Mouse (Mus musculus) lung, postnatal 0 days (tissue): ENCODE data around the gene Rhd. TPM values are rescaled to one million over a fixed set of nuclear protein-coding genes. Genes with fewer than 3 reads are reported as not detected.
"Not testable (repeated sequence)": the region's sequence is repeated elsewhere in the genome, so short reads cannot be mapped to it uniquely, and the experiment has no call there.

Experiments
- ATAC-seq: fragments of 200-750 bp; cut with Nextera tagmentation; 2 replicates; pipeline ENCODE4 v1.8.0; 2017; ENCODE audit warnings: moderate library complexity
- DNase-seq: peaks from one replicate; pipeline ENCODE4 v3.0.0-alpha.2; 2016; ENCODE audit warnings: low spot score
- H3K27ac ChIP-seq: fragments of 300-500 bp; sonication (generic); 2 replicates; pipeline ENCODE4 v1.5.1; 2014; ENCODE audit warnings: antibody characterized with exemption, mild to moderate bottlenecking, low read length, mixed read lengths
- H3K27me3 ChIP-seq: fragments of 300-500 bp; sonication (generic); replicated peaks from 2 replicates; pipeline ENCODE4 v1.6.1; 2014; ENCODE audit warnings: low read length, mixed read lengths; ENCODE audit not compliant: insufficient read depth
- H3K36me3 ChIP-seq: fragments of 300-500 bp; sonication (generic); 2 replicates; pipeline ENCODE4 v1.6.1; 2014; ENCODE audit warnings: low read length, mixed read lengths; ENCODE audit not compliant: insufficient read depth
- H3K4me1 ChIP-seq: fragments of 300-500 bp; sonication (generic); 2 replicates; pipeline ENCODE4 v1.6.1; 2014; ENCODE audit warnings: antibody characterized with exemption, low read depth, low read length, mixed read lengths; ENCODE audit not compliant: insufficient read depth
- H3K4me2 ChIP-seq: fragments of 300-500 bp; sonication (generic); replicated peaks from 2 replicates; pipeline ENCODE4 v1.6.1; 2014; ENCODE audit warnings: low read depth, mild to moderate bottlenecking, low read length, moderate library complexity, mixed read lengths
- H3K4me3 ChIP-seq: fragments of 300-500 bp; sonication (generic); 2 replicates; pipeline ENCODE4 v1.5.1; 2014; ENCODE audit warnings: low read depth, low read length
- H3K9ac ChIP-seq: fragments of 300-500 bp; sonication (generic); replicated peaks from 2 replicates; pipeline ENCODE4 v1.6.1; 2014; ENCODE audit warnings: low read depth, mild to moderate bottlenecking
- H3K9me3 ChIP-seq: fragments of 300-500 bp; sonication (generic); 2 replicates; pipeline ENCODE4 v1.6.1; 2016; ENCODE audit warnings: low read length, mixed read lengths
- CTCF ChIP-seq: IDR thresholded peaks from 2 replicates; pipeline ENCODE4 v1.5.1; 2016; ENCODE audit warnings: antibody characterized with exemption, mild to moderate bottlenecking
- EP300 ChIP-seq: IDR thresholded peaks from 2 replicates; pipeline ENCODE4 v1.6.1; 2016; ENCODE audit warnings: antibody characterized with exemption, mild to moderate bottlenecking, control low read depth
- WGBS: fragments of 180-500 bp; shearing (Covaris S2); extraction: QIAGEN DNeasy Blood & Tissue Kit; methylation state at CpG from one replicate; pipeline ENCODE4 v1.1.7; 2014; 5-methylcytosine and 5-hydroxymethylcytosine counted together
- polyA plus RNA-seq: library from polyadenylated mRNA; unstranded; fragments of >200 nt; fragmentation: Nextera tagmentation; extraction: Ambion mirVana; gene quantifications from 2 replicates; pipeline ENCODE4 v1.2.1, GENCODE M21; 2015

Rhd gene
- polyA plus RNA-seq, 1 experiment from 2014 or later = 2.8 TPM

DNA sequence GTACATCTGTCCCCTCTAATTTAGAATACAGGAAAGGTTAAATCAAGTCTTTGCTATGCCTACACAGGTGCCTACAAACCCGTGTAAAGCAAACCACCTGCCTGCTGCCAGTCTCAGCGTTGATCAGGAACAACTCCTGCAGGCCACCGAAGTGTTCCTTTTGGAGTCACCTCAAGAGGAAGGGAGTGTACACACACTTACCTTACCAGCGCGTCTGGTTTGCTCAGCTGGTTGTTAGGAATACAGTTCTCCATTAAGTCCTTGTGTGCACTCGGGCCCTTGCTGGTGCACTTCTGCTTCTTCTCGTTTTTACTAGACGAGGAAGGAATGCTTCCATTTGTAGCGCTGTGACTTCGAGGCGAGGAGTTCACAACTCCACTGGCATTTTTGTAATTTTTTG lies 36.5 kb upstream of the Rhd start:
- no peak for TF ChIP-seq CTCF
- no peak; the same call in 1 of the 2 replicates for TF ChIP-seq EP300
- H3K4me1 ChIP-seq = no peaks in the 10 kb centered on the region
- H3K4me3 ChIP-seq = no peak overlapping the region
- no peak overlapping the region for H3K9ac ChIP-seq
- H3K9me3 ChIP-seq = no peaks in the 10 kb centered on the region
- DNase-seq = peak; percentile 81
- H3K27me3 ChIP-seq = no peaks in the 10 kb centered on the region
- no peak overlapping the region for H3K4me2 ChIP-seq
- H3K36me3 ChIP-seq = peaks cover 7% of the 10 kb centered on the region; the same call in 1 of the 2 replicates
- 59% methylated on average over 11 of the region's 11 CpGs for WGBS
- peak; percentile 94 for ATAC-seq
- H3K27ac ChIP-seq = no peak overlapping the region

DNA sequence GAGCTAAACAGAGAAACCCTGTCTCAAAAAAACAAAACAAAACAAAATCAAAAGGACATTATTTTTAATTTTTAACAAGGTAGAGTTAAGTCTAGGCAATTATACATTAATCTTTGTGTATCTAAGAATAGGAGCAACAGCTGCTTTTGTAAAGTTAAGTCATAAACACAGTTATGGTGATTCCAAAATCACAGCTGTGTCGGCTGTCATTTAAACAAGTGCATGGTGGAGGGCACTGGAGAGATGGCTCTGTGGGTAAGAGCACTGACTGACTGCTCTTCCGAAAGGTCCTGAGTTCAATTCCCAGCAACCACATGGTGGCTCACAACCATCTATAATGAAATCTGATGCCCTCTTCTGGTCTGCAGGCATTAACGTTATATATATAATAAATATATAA lies 32.4 kb upstream of the Rhd start:
- H3K4me2 ChIP-seq = no peak overlapping the region
- no peak for TF ChIP-seq EP300
- no peak for TF ChIP-seq CTCF
- H3K4me3 ChIP-seq = no peak overlapping the region
- H3K9ac ChIP-seq = no peak overlapping the region
- DNase-seq = no peak
- no peaks in the 10 kb centered on the region for H3K9me3 ChIP-seq
- H3K27me3 ChIP-seq = no peaks in the 10 kb centered on the region
- H3K36me3 ChIP-seq = peaks cover 7% of the 10 kb centered on the region; the same call in 1 of the 2 replicates
- no peak for ATAC-seq
- 88% methylated on average over 3 of the region's 3 CpGs for WGBS
- H3K4me1 ChIP-seq = no peaks in the 10 kb centered on the region
- H3K27ac ChIP-seq = no peak overlapping the region

DNA sequence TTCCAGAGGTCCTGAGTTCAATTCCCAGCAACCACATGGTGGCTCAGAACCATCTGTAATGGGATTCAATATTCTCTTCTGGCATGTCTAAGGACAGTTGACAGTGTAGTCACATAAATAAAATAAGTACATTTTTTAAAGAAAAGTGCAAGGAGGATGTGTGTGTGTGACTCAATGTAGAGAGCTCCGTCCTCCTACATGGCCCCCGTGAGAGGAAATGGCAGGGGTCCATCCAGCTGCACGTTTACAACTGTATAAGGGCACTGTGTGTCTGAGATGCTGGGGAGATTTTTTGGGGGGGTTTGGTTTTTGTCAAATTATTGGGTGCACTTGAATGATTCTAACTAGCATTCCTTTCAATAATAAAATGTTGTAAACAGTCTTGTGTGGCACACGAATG lies 28.9 kb upstream of the Rhd start:
- no peak overlapping the region for H3K4me2 ChIP-seq
- H3K36me3 ChIP-seq = peaks cover 4% of the 10 kb centered on the region; the same call in 1 of the 2 replicates
- H3K27ac ChIP-seq = no peak overlapping the region
- ATAC-seq (no peak), DNase-seq (no peak)
- 86% methylated on average over 4 of the region's 4 CpGs for WGBS
- no peaks in the 10 kb centered on the region for H3K27me3 ChIP-seq
- H3K9me3 ChIP-seq = no peaks in the 10 kb centered on the region
- no peaks in the 10 kb centered on the region for H3K4me1 ChIP-seq
- TF ChIP-seq CTCF (no peak), EP300 (no peak)
- H3K4me3 ChIP-seq = no peak overlapping the region
- no peak overlapping the region for H3K9ac ChIP-seq

DNA sequence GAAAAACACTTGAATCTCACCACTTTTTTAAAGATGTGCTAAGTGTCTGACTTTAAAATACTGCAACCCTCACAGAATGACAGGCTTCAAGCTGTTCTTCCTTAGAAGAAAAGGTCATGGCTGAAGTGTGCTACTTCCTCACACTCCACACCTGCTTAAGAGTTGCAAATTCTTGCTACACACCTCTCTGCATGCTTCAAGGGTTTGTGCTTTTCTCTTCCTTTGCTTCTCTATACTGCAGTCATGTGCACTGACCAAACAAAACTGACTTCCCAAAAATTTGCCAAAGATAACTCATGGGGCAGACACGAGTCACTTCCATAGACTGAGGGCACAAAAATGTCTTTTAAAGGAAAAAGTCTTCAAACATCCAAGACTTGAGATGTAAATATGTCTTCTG lies 26.1 kb upstream of the Rhd start:
- H3K36me3 ChIP-seq = no peaks in the 10 kb centered on the region
- no peaks in the 10 kb centered on the region for H3K27me3 ChIP-seq
- no peaks in the 10 kb centered on the region for H3K9me3 ChIP-seq
- no peak overlapping the region for H3K27ac ChIP-seq
- no peak overlapping the region for H3K4me2 ChIP-seq
- DNase-seq = peak; percentile 75
- H3K4me3 ChIP-seq = no peak overlapping the region
- no peaks in the 10 kb centered on the region for H3K4me1 ChIP-seq
- TF ChIP-seq CTCF = no peak
- TF ChIP-seq EP300 = no peak
- no peak overlapping the region for H3K9ac ChIP-seq
- ATAC-seq = peak; percentile 73
- 28% methylated on average over 1 of the region's 1 CpGs for WGBS

DNA sequence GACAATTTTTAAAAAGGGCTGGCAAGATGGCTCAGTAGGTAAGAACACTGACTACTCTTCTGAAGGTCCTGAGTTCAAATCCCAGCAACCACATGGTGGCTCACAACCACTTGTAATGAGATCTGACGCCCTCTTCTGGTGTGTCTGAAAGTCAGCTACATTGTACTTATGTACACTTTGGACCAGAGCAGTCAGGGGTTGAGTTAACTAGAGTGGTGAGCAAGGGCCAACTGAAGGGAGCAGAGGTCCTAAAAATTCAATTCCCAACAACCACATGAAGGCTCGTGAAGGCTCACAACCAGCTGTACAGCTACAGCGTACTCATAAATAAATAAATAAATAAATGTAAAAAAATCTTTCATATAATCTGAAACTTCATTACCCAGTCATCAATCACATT lies 25.6 kb upstream of the Rhd start:
- not testable (repeated sequence) for DNase-seq, H3K9me3 ChIP-seq, H3K4me1 ChIP-seq, H3K4me2 ChIP-seq, H3K9ac ChIP-seq, ATAC-seq, H3K4me3 ChIP-seq, H3K27me3 ChIP-seq, H3K36me3 ChIP-seq, H3K27ac ChIP-seq
- WGBS = 73% methylated on average over 3 of the region's 3 CpGs

DNA sequence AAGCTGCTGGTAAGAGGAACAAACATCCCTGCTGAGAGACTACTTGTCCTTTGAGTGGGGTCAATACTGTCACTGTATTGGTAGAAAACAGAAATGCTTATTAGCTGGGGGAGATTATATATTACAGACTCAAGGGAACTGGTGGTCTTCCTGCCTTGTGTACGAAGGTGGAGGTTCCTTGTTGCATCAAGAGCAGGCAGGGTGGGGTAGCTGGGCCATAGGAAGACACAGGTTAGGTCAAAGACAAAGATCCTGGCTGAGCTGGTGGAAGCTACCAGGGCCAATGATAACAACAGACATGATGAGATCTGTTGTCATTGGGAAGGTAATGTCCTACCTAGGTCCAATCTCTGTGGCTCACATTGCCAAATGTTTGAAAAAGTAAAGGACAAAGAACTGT lies 24.1 kb upstream of the Rhd start:
- H3K9me3 ChIP-seq = no peaks in the 10 kb centered on the region
- TF ChIP-seq CTCF = no peak
- TF ChIP-seq EP300 = no peak
- WGBS = 88% methylated on average over 1 of the region's 1 CpGs
- no peak overlapping the region for H3K9ac ChIP-seq
- H3K27ac ChIP-seq = no peak overlapping the region
- H3K4me2 ChIP-seq = no peak overlapping the region
- no peak overlapping the region for H3K4me3 ChIP-seq
- no peaks in the 10 kb centered on the region for H3K4me1 ChIP-seq
- H3K36me3 ChIP-seq = no peaks in the 10 kb centered on the region
- no peaks in the 10 kb centered on the region for H3K27me3 ChIP-seq
- ATAC-seq (no peak), DNase-seq (no peak)

DNA sequence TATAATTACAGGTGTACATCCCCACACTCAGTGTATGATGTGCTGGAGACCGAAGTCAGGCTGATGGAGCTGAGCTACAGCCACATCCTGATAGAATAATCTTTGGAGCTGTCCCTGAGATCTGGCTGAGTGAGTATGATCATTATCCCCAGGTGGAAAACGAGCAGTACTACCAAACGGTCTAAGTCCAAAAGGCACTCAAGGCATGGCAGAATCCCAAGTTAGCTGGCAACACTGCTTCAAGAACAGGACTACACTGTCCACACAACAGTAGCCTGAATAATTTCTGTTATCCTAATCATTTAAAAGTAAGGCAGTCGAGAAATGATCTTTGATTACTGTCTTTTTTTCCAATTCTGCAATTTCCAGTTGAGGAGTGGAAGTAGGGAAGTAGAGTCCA lies 20.8 kb upstream of the Rhd start:
- TF ChIP-seq EP300 = no peak
- TF ChIP-seq CTCF = no peak
- WGBS = 69% methylated on average over 4 of the region's 4 CpGs

More for the DNA sequence above, 20.8 kb upstream of the Rhd start:
- H3K9ac ChIP-seq = no peak overlapping the region
- no peak overlapping the region for H3K4me3 ChIP-seq
- no peaks in the 10 kb centered on the region for H3K9me3 ChIP-seq
- ATAC-seq (no peak), DNase-seq (no peak)
- H3K36me3 ChIP-seq = no peaks in the 10 kb centered on the region
- peaks cover 4% of the 10 kb centered on the region for H3K4me1 ChIP-seq
- no peak overlapping the region for H3K27ac ChIP-seq
- no peaks in the 10 kb centered on the region for H3K27me3 ChIP-seq
- H3K4me2 ChIP-seq = no peak overlapping the region
